ENCODE assay signal across 23 mouse cellular contexts in the genomic region with DNA sequence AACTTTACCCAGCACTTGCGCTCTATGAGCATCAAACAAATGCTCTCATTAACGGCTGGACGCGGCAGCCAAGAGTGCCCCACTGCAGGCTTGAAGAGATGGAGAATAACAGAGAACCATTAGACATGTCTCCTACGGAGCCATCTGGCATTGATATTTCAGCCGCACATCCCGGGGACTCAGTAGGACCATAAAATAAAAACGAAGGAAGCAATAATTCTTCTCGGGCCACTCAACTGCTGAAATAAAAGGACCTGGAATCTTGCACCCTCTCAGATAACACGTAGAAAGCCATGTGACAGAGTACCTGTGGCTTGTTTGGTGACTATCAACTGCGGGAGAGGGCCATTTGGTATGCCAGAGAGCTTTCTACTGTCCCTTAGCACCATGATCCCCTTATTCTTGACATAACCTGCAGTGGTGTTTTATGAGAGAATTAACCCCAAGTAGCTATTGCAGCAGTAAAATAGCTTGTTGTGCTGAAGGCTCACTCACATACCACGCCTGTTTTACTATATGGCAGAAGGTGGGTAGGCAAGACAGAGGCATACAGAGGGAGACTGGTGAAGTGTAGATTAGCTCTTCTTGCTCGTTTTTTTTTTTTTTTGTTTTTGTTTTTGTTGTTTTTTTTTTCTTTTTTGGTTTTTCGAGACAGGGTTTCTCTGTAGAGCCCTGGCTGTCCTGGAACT.
DNase-seq lines count a peak whose midpoint lies in the region; ATAC-seq lines count a peak whose summit lies in the region.
"Had no signal": no experiment of that assay in that cellular context is flagged by ENCODE, and none has a peak within 500 bp of the region (broad histone marks: within the 10 kb centered on the region; RNA-seq: fewer than 3 reads in every experiment).

No protein-coding gene starts in this region.

- no peak overlapping the region for H3K27ac ChIP-seq in midbrain, embryonic 11.5 days (ENCODE audit: low read depth, low read length)
- H3K27ac ChIP-seq in midbrain, embryonic 13.5 days: no peak overlapping the region
- peak overlapping the region; percentile 79 for H3K27ac ChIP-seq in limb, embryonic 12.5 days
- no peak overlapping the region for H3K27ac ChIP-seq in neural tube, embryonic 12.5 days
- no peak overlapping the region for H3K27ac ChIP-seq in liver, embryonic 12.5 days
- H3K27ac ChIP-seq: embryonic facial prominence, embryonic 10.5 days; forebrain, embryonic 15.5 days; heart, embryonic 13.5 days; hindbrain, postnatal 0 days; kidney, postnatal 0 days; midbrain, embryonic 12.5 days had no signal

- no peak overlapping the region for H3K9ac ChIP-seq in midbrain, embryonic 11.5 days (ENCODE audit: low read length)
- H3K9ac ChIP-seq in midbrain, embryonic 13.5 days (replicated peaks): no peak overlapping the region
- no peak overlapping the region for H3K9ac ChIP-seq in limb, embryonic 12.5 days (replicated peaks)
- no peak overlapping the region for H3K9ac ChIP-seq in neural tube, embryonic 12.5 days
- H3K9ac ChIP-seq in liver, embryonic 12.5 days: no peak overlapping the region
- H3K9ac ChIP-seq: forebrain, embryonic 15.5 days; heart, embryonic 13.5 days; midbrain, embryonic 12.5 days had no signal

- H3K36me3 ChIP-seq in midbrain, embryonic 11.5 days (ENCODE audit: control insufficient read depth, insufficient read depth, low read length): no peaks in the 10 kb centered on the region
- H3K36me3 ChIP-seq in midbrain, embryonic 13.5 days: no peaks in the 10 kb centered on the region
- no peaks in the 10 kb centered on the region for H3K36me3 ChIP-seq in limb, embryonic 12.5 days
- no peaks in the 10 kb centered on the region for H3K36me3 ChIP-seq in neural tube, embryonic 12.5 days
- no peaks in the 10 kb centered on the region for H3K36me3 ChIP-seq in liver, embryonic 12.5 days
- H3K36me3 ChIP-seq: embryonic facial prominence, embryonic 10.5 days; forebrain, embryonic 15.5 days; heart, embryonic 13.5 days; midbrain, embryonic 12.5 days had no signal

- H3K4me2 ChIP-seq in midbrain, embryonic 11.5 days: no peak overlapping the region
- H3K4me2 ChIP-seq in midbrain, embryonic 13.5 days (replicated peaks): no peak overlapping the region
- peak overlapping the region; percentile 42 for H3K4me2 ChIP-seq in limb, embryonic 12.5 days
- 0 out of 2 replicates have a peak overlapping the region, but pooled peaks have one; percentile 24 for H3K4me2 ChIP-seq in neural tube, embryonic 12.5 days (replicated peaks)
- H3K4me2 ChIP-seq in liver, embryonic 12.5 days: no peak overlapping the region
- H3K4me2 ChIP-seq: forebrain, embryonic 15.5 days; heart, embryonic 13.5 days; liver, embryonic 11.5 days; midbrain, embryonic 12.5 days had no signal

- 78% methylated on average over 14 of the region's 14 CpGs for WGBS in midbrain, embryonic 11.5 days
- WGBS in midbrain, embryonic 13.5 days: 89% methylated on average over 14 of the region's 14 CpGs
- WGBS in limb, embryonic 12.5 days: 14% methylated on average over 14 of the region's 14 CpGs
- WGBS in neural tube, embryonic 12.5 days: 43% methylated on average over 14 of the region's 14 CpGs
- WGBS in liver, embryonic 12.5 days (ENCODE audit: insufficient replicate concordance): 68% methylated on average over 14 of the region's 14 CpGs

- no peaks in the 10 kb centered on the region for H3K27me3 ChIP-seq in midbrain, embryonic 11.5 days (ENCODE audit: control insufficient read depth, insufficient read depth, low read length)
- no peaks in the 10 kb centered on the region for H3K27me3 ChIP-seq in midbrain, embryonic 13.5 days
- no peaks in the 10 kb centered on the region for H3K27me3 ChIP-seq in limb, embryonic 12.5 days
- H3K27me3 ChIP-seq in neural tube, embryonic 12.5 days (replicated peaks): no peaks in the 10 kb centered on the region
- no peaks in the 10 kb centered on the region for H3K27me3 ChIP-seq in liver, embryonic 12.5 days (replicated peaks)
- H3K27me3 ChIP-seq: forebrain, embryonic 15.5 days; heart, embryonic 13.5 days; midbrain, embryonic 12.5 days had no signal

- no peak for ATAC-seq in midbrain, embryonic 11.5 days (ENCODE audit: low FRiP score)
- ATAC-seq in midbrain, embryonic 13.5 days: no peak
- ATAC-seq in limb, embryonic 12.5 days (ENCODE audit: insufficient number of reproducible peaks, insufficient read depth, low FRiP score, low TSS enrichment, low read depth): peak; percentile 72
- ATAC-seq in neural tube, embryonic 12.5 days (ENCODE audit: low FRiP score, low read depth): no peak
- no peak for ATAC-seq in activated CD4-positive, CD25-positive, alpha-beta regulatory T cell, adult 4 months
- ATAC-seq in liver, embryonic 12.5 days: no peak
- ATAC-seq: forebrain, embryonic 15.5 days; hindbrain, postnatal 0 days had no signal

- peak; percentile 66 for DNase-seq in midbrain, embryonic 11.5 days (ENCODE audit: low spot score, missing footprints)
- DNase-seq in right cerebral cortex, postnatal 14 days: no peak
- DNase-seq: adrenal gland, postnatal 36 days; cerebellum, postnatal 10 days; gastrocnemius, postnatal 14 days; heart, adult 18-20 months; heart, postnatal 14 days; kidney, adult 18-20 months; lung, adult 18-20 months; lung, postnatal 10 days; thymus, postnatal 14 days had no signal

- H3K4me3 ChIP-seq in midbrain, embryonic 11.5 days (ENCODE audit: low read depth, low read length): no peak overlapping the region
- no peak overlapping the region for H3K4me3 ChIP-seq in midbrain, embryonic 13.5 days (replicated peaks)
- no peak overlapping the region; the same call in 1 of the 2 replicates for H3K4me3 ChIP-seq in limb, embryonic 12.5 days (replicated peaks)
- no peak overlapping the region for H3K4me3 ChIP-seq in neural tube, embryonic 12.5 days
- H3K4me3 ChIP-seq in liver, embryonic 12.5 days: no peak overlapping the region
- H3K4me3 ChIP-seq: embryonic facial prominence, embryonic 10.5 days; forebrain, embryonic 15.5 days; heart, embryonic 13.5 days; midbrain, embryonic 12.5 days had no signal

- H3K9me3 ChIP-seq in midbrain, embryonic 11.5 days (ENCODE audit: control insufficient read depth, low read length): no peaks in the 10 kb centered on the region
- no peaks in the 10 kb centered on the region for H3K9me3 ChIP-seq in midbrain, embryonic 13.5 days
- H3K9me3 ChIP-seq in limb, embryonic 12.5 days: no peaks in the 10 kb centered on the region
- 0 out of 2 replicates have a peak, but pooled peaks cover 4% of the 10 kb centered on the region for H3K9me3 ChIP-seq in neural tube, embryonic 12.5 days
- no peaks in the 10 kb centered on the region for H3K9me3 ChIP-seq in liver, embryonic 12.5 days (replicated peaks)
- H3K9me3 ChIP-seq: embryonic facial prominence, embryonic 10.5 days; forebrain, embryonic 15.5 days; heart, embryonic 13.5 days had no signal

- no peaks in the 10 kb centered on the region for H3K4me1 ChIP-seq in midbrain, embryonic 11.5 days (ENCODE audit: control insufficient read depth, insufficient read depth, low read length)
- no peaks in the 10 kb centered on the region for H3K4me1 ChIP-seq in midbrain, embryonic 13.5 days (replicated peaks)
- H3K4me1 ChIP-seq in limb, embryonic 12.5 days (replicated peaks): peaks cover 25% of the 10 kb centered on the region
- 0 out of 2 replicates have a peak, but pooled peaks cover 5% of the 10 kb centered on the region for H3K4me1 ChIP-seq in neural tube, embryonic 12.5 days
- no peaks in the 10 kb centered on the region for H3K4me1 ChIP-seq in liver, embryonic 12.5 days
- H3K4me1 ChIP-seq: embryonic facial prominence, embryonic 10.5 days; forebrain, embryonic 15.5 days; heart, embryonic 13.5 days had no signal

Comparison
In these comparisons a context has a peak if more than half of its experiments do, and no peak if none do; other contexts are left out.
1. H3K4me2 ChIP-seq: peak in limb, embryonic 12.5 days (single experiment) and neural tube, embryonic 12.5 days (single experiment); none in midbrain, embryonic 11.5 days (single experiment), midbrain, embryonic 13.5 days (single experiment) and liver, embryonic 12.5 days (single experiment).